Mouse (Mus musculus) midbrain, postnatal 0 days (tissue): ENCODE results near the gene Ppia. TPM values are rescaled to one million over a fixed set of nuclear protein-coding genes. Genes with fewer than 3 reads are reported as not detected.

ENCODE experiments used
- ATAC-seq: fragments of 200-750 bp; cut with Nextera tagmentation; 2 replicates; pipeline ENCODE4 v1.8.0; 2017; ENCODE audit warnings: moderate number of reproducible peaks, mild to moderate bottlenecking, moderate TSS enrichment, moderate library complexity; ENCODE audit not compliant: low FRiP score
- DNase-seq: peaks from one replicate; pipeline ENCODE4 v3.0.0-alpha.2; 2015; ENCODE audit warnings: low spot score
- H3K27ac ChIP-seq: fragments of 300-500 bp; sonication (generic); 2 replicates; pipeline ENCODE4 v1.5.1; 2014; ENCODE audit warnings: low read depth, mild to moderate bottlenecking, low read length, mixed read lengths
- H3K27me3 ChIP-seq: fragments of 300-500 bp; sonication (generic); 2 replicates; pipeline ENCODE4 v1.6.1; 2014; ENCODE audit warnings: low read length, control low read depth, mixed read lengths; ENCODE audit not compliant: insufficient read depth
- H3K36me3 ChIP-seq: fragments of 300-500 bp; sonication (generic); 2 replicates; pipeline ENCODE4 v1.6.1; 2014; ENCODE audit warnings: low read length, control low read depth, mixed read lengths; ENCODE audit not compliant: insufficient read depth
- H3K4me1 ChIP-seq: fragments of 300-500 bp; sonication (generic); 2 replicates; pipeline ENCODE4 v1.6.1; 2014; ENCODE audit warnings: mild to moderate bottlenecking, control low read depth, antibody characterized with exemption, low read length, mixed read lengths; ENCODE audit not compliant: insufficient read depth
- H3K4me2 ChIP-seq: fragments of 300-500 bp; sonication (generic); 2 replicates; pipeline ENCODE4 v1.6.1; 2014; ENCODE audit warnings: low read depth, mild to moderate bottlenecking, low read length, mixed read lengths; ENCODE audit not compliant: poor library complexity, severe bottlenecking
- H3K4me3 ChIP-seq: fragments of 300-500 bp; sonication (generic); 2 replicates; pipeline ENCODE4 v1.5.1; 2014; ENCODE audit warnings: low read depth, mild to moderate bottlenecking, low read length, moderate library complexity
- H3K9ac ChIP-seq: fragments of 300-500 bp; sonication (generic); replicated peaks from 2 replicates; pipeline ENCODE4 v1.6.1; 2014; ENCODE audit warnings: mild to moderate bottlenecking, low read length, moderate library complexity, mixed read lengths; ENCODE audit not compliant: poor library complexity, severe bottlenecking
- H3K9me3 ChIP-seq: fragments of 300-500 bp; sonication (generic); 2 replicates; pipeline ENCODE4 v1.6.1; 2016; ENCODE audit warnings: low read length, control low read depth
- CTCF ChIP-seq: IDR thresholded peaks from 2 replicates; pipeline ENCODE4 v1.5.1; 2016; ENCODE audit warnings: antibody characterized with exemption, mild to moderate bottlenecking
- WGBS: fragments of 180-500 bp; shearing (Covaris S2); extraction: QIAGEN DNeasy Blood & Tissue Kit; methylation state at CpG from one replicate; pipeline ENCODE4 v1.1.7; 2014; 5-methylcytosine and 5-hydroxymethylcytosine counted together
- polyA plus RNA-seq: library from polyadenylated mRNA; unstranded; fragments of >200 nt; fragmentation: Nextera tagmentation; extraction: Ambion mirVana; gene quantifications from 2 replicates; pipeline ENCODE4 v1.2.1, GENCODE M21; 2015
- total RNA-seq: library from RNA; depleted of rRNA; stranded (reverse); fragments of >200 nt; gene quantifications from 2 replicates; pipeline ENCODE4 v1.2.3, GENCODE M21; 2014

Gene Ppia
- total and polyA plus RNA-seq, 2 experiments from 2014 or later = 2,296 to 5,106 TPM

- WGBS = 72% methylated on average over 2 of the region's 2 CpGs
- Histone ChIP-seq H3K36me3 (peaks cover 21% of the 10 kb centered on the region), H3K4me2 (no peak overlapping the region), H3K27ac (no peak overlapping the region), H3K27me3 (no peaks in the 10 kb centered on the region), H3K4me3 (no peak overlapping the region), H3K9ac (no peak overlapping the region), H3K4me1 (peaks cover 13% of the 10 kb centered on the region; the same call in 1 of the 2 replicates), H3K9me3 (no peaks in the 10 kb centered on the region)
- ATAC-seq (no peak), DNase-seq (no peak)
- TF ChIP-seq CTCF = no peak
These were observed 5.6 kb downstream of the Ppia start for GRCm38 (mm10) chr11:6420722-6421350.

DNA sequence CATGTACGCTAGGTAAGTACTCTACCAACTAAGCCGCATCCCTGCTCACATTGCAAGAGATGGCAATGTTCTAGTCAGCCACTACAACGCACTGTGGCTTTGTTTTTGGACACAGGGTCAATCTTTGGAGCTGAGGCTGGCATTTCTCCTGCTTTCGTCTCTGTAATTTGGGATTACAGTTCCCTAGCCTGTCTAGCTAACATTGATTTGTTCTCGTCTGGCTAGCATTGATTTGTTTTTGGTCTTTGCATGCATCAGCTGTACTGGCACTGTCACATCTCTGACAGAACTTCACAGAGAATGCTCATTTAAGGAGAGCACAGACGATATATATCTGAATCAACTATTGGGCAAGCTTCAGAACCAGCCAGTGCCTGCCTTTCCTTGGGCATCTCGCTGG is 14.9 kb downstream of the Ppia start:
- no peak overlapping the region for H3K9ac ChIP-seq
- no peak overlapping the region for H3K4me3 ChIP-seq
- ATAC-seq = no peak
- H3K27me3 ChIP-seq = no peaks in the 10 kb centered on the region
- 92% methylated on average over 7 of the region's 7 CpGs for WGBS
- no peak overlapping the region for H3K27ac ChIP-seq
- no peak for TF ChIP-seq CTCF
- no peak for DNase-seq
- H3K4me2 ChIP-seq = no peak overlapping the region
- H3K36me3 ChIP-seq = peaks cover 29% of the 10 kb centered on the region
- H3K9me3 ChIP-seq = no peaks in the 10 kb centered on the region
- no peaks in the 10 kb centered on the region for H3K4me1 ChIP-seq

DNA sequence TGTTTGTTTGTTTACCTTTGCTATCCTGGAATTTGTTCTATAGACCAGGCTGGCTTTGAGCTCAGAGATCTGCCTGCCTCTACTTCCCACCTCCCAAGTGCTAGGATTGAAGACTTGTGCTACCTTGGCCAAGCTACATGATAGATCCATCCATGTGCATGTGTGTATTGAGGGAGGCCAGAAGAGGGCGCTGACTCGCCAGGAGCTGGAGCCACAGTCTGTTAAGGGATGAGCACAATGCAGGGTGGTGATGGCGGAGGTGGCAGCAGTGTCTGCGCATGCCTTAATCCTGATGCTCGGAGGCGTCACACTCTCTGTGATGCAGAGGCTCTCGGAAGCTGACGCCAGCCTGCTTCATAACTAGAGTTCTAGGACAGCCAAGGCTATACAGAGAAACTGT is 21.2 kb downstream of the Ppia start:
- Histone ChIP-seq H3K4me3 (no peak overlapping the region), H3K27ac (no peak overlapping the region), H3K27me3 (no peaks in the 10 kb centered on the region), H3K9ac (no peak overlapping the region), H3K36me3 (peaks cover 10% of the 10 kb centered on the region), H3K4me1 (no peaks in the 10 kb centered on the region), H3K9me3 (no peaks in the 10 kb centered on the region), H3K4me2 (no peak overlapping the region)
- ATAC-seq = no peak
- peak; percentile 63 for TF ChIP-seq CTCF
- whole genome bisulfite sequencing = 62% methylated on average over 8 of the region's 8 CpGs
- peak; percentile 47 for DNase-seq

- Histone ChIP-seq H3K9me3 (no peaks in the 10 kb centered on the region), H3K27ac (no peak overlapping the region), H3K4me2 (no peak overlapping the region), H3K4me3 (no peak overlapping the region), H3K9ac (no peak overlapping the region), H3K36me3 (peaks cover 4% of the 10 kb centered on the region; the same call in 1 of the 2 replicates), H3K4me1 (no peaks in the 10 kb centered on the region), H3K27me3 (no peaks in the 10 kb centered on the region)
- WGBS = 99% methylated on average over 2 of the region's 2 CpGs
- DNase-seq (no peak), ATAC-seq (no peak)
- no peak for TF ChIP-seq CTCF
These were observed 22.4 kb downstream of the Ppia start for GRCm38 (mm10) chr11:6437667-6438066.

GRCm38 (mm10) chr11:6440171-6440570 is 24.9 kb downstream of the Ppia start:
- H3K36me3 ChIP-seq = no peaks in the 10 kb centered on the region
- no peak overlapping the region for H3K27ac ChIP-seq
- no peak for DNase-seq
- H3K4me3 ChIP-seq = no peak overlapping the region
- TF ChIP-seq CTCF = no peak
- no peaks in the 10 kb centered on the region for H3K9me3 ChIP-seq
- no peak overlapping the region for H3K9ac ChIP-seq
- no peaks in the 10 kb centered on the region for H3K27me3 ChIP-seq
- H3K4me2 ChIP-seq = no peak overlapping the region
- no peak for ATAC-seq
- 94% methylated on average over 4 of the region's 4 CpGs for WGBS
- no peaks in the 10 kb centered on the region for H3K4me1 ChIP-seq

- H3K9ac ChIP-seq = no peak overlapping the region
- H3K9me3 ChIP-seq = no peaks in the 10 kb centered on the region
- WGBS = 97% methylated on average over 4 of the region's 4 CpGs
- no peaks in the 10 kb centered on the region for H3K36me3 ChIP-seq
- no peak for DNase-seq
- no peak for ATAC-seq
- H3K27me3 ChIP-seq = no peaks in the 10 kb centered on the region
- no peaks in the 10 kb centered on the region for H3K4me1 ChIP-seq
- no peak overlapping the region for H3K27ac ChIP-seq
- H3K4me2 ChIP-seq = no peak overlapping the region
- no peak for TF ChIP-seq CTCF
- no peak overlapping the region for H3K4me3 ChIP-seq
These were observed 27.3 kb downstream of the Ppia start for GRCm38 (mm10) chr11:6442566-6442965.
